In the genomic region with DNA sequence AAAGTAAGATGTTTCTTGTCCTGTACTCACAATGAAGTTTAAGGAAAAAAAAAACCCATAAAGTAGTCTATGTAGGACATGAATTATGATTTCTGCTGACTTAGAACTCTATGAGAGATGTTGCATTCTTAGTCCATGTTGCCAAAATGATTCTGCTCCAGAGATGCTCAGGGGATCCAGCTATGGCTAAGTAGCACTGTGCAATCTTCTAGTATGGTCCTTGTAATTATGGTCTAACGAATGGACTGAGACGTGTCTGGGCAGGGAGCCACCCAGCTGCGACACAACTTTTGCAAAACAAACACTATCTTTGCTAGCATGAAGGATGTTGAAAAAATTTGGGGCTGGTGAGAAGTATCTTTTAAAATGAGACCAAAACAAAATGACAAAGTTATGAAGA, we compare ENCODE assay signal across 14 mouse cellular contexts. TPM values are rescaled to one million over a fixed set of nuclear protein-coding genes. Genes with fewer than 3 reads are reported as not detected.
DNase-seq lines count a peak whose midpoint lies in the region; ATAC-seq and TF ChIP-seq lines count a peak whose summit lies in the region.
"Had no signal": no experiment of that assay in that cellular context is flagged by ENCODE, and none has a peak within 500 bp of the region (broad histone marks: within the 10 kb centered on the region; RNA-seq: fewer than 3 reads in every experiment).

No protein-coding gene starts in this region.

- WGBS in kidney, postnatal 0 days, result 37% methylated on average over 3 of the region's 3 CpGs

- ATAC-seq in kidney, postnatal 0 days (replicated peaks; ENCODE audit: low FRiP score, low read depth), result no peak
- ATAC-seq: forebrain, embryonic 14.5 days; inflammation-experienced regulatory T-cells, adult 6 months had no signal

- peak; percentile 74 for DNase-seq in kidney, postnatal 0 days (ENCODE audit: low spot score)
- no peak for DNase-seq in kidney, adult 8-10 months
- peak; percentile 61 for DNase-seq in gastrocnemius, adult 18-20 months (ENCODE audit: low spot score)
- DNase-seq in gastrocnemius, postnatal 4 days (ENCODE audit: low spot score in 2 of 2), result peak; percentile 19 to 74
- DNase-seq in lung, postnatal 10 days, result peak; percentile 66
- no peak for DNase-seq in thymus, postnatal 14 days
- DNase-seq in spleen, postnatal 10 days (ENCODE audit: low spot score in 2 of 2), result no peak
- DNase-seq: cerebellum, adult 8-10 months; right cerebral cortex, postnatal 14 days had no signal

- no peak for TF ChIP-seq CTCF in kidney, postnatal 0 days (IDR thresholded peaks at IDR 0.05; ENCODE audit: low read depth)

- no peak overlapping the region for H3K4me3 ChIP-seq in kidney, postnatal 0 days (replicated peaks; ENCODE audit: low read depth, low read length)
- H3K4me3 ChIP-seq: left cerebral cortex, adult 2 months had no signal

- H3K36me3 ChIP-seq in kidney, postnatal 0 days (ENCODE audit: insufficient read depth, low read length), result no peaks in the 10 kb centered on the region

- H3K4me2 ChIP-seq in kidney, postnatal 0 days (ENCODE audit: low read length), result no peak overlapping the region
- H3K4me2 ChIP-seq: liver, embryonic 11.5 days had no signal

- H3K27ac ChIP-seq in kidney, postnatal 0 days, result no peak overlapping the region
- H3K27ac ChIP-seq: left cerebral cortex, adult 2 months had no signal

- H3K4me1 ChIP-seq in kidney, postnatal 0 days (replicated peaks; ENCODE audit: insufficient read depth, low read length), result no peaks in the 10 kb centered on the region

- H3K9me3 ChIP-seq in kidney, postnatal 0 days (replicated peaks; ENCODE audit: low read length), result no peaks in the 10 kb centered on the region

- no peaks in the 10 kb centered on the region for H3K27me3 ChIP-seq in kidney, postnatal 0 days (ENCODE audit: insufficient read depth, low read length)

- H3K9ac ChIP-seq in kidney, postnatal 0 days (ENCODE audit: low read depth, low read length), result no peak overlapping the region

RNA-seq across cellular contexts. Expression of a gene that starts 45.1 kb away (rescaled TPM):
- 0.17 and 0.26 TPM in 2 replicates for polyA plus RNA-seq in kidney, postnatal 0 days (2015; fragmentation: Nextera tagmentation; extraction: Ambion mirVana)
- total RNA-seq in gastrocnemius, adult 18-20 months (2021), result under 1 TPM in 1 of 2 experiments, not detected in 1; 0.21 TPM
- total RNA-seq in gastrocnemius, postnatal 4 days (2021), result under 1 TPM; 0.59 to 0.62 TPM
- polyA plus RNA-seq: inflammation-experienced regulatory T-cells, adult 6 months; neural tube, embryonic 11.5 days had no signal

Comparison
In these comparisons a context has a peak if more than half of its experiments do, and no peak if none do; other contexts are left out.
1. DNase-seq: peak in kidney, postnatal 0 days (single experiment), gastrocnemius, adult 18-20 months (single experiment), gastrocnemius, postnatal 4 days (2 of 2) and lung, postnatal 10 days (single experiment); none in kidney, adult 8-10 months (0 of 2), thymus, postnatal 14 days (single experiment) and spleen, postnatal 10 days (0 of 2).